Mouse (Mus musculus) adrenal gland, postnatal 14 days (tissue): ENCODE data around the gene Lzic. TPM values are rescaled to one million over a fixed set of nuclear protein-coding genes. Genes with fewer than 3 reads are reported as not detected.
"Not testable (repeated sequence)": the region's sequence is repeated elsewhere in the genome, so short reads cannot be mapped to it uniquely, and the experiment has no call there.

ENCODE experiments used
- DNase-seq: peaks from one replicate; pipeline ENCODE4 v3.0.0; 2021; ENCODE audit warnings: mixed read lengths
- long read RNA-seq, 2 experiments: library from polyadenylated mRNA; stranded (forward); transcript quantifications; one replicate each; pipeline ENCODE4 v2.0.0; 2021
- total RNA-seq: library from RNA; stranded (reverse); gene quantifications from 2 replicates; pipeline ENCODE4 v1.2.3, GENCODE M21; 2021

Gene Lzic
- total RNA-seq: 32.5 and 35.6 TPM in 2 replicates
- long read RNA-seq, experiment 1, transcript Lzic-201 (7 exons, 1,817 nt): major isoform, 18 of 35 reads
- long read RNA-seq, experiment 1, partial matches to known transcripts: 8 of 35 reads
- long read RNA-seq, experiment 1, other reads (novel, unspliced or antisense): 8 of 35 reads
- long read RNA-seq, experiment 2, transcript Lzic-201 (7 exons, 1,817 nt): major isoform, 11 of 16 reads
- long read RNA-seq, experiment 2, partial matches to known transcripts: 0 of 16 reads
- long read RNA-seq, experiment 2, other reads (novel, unspliced or antisense): 5 of 16 reads

DNA sequence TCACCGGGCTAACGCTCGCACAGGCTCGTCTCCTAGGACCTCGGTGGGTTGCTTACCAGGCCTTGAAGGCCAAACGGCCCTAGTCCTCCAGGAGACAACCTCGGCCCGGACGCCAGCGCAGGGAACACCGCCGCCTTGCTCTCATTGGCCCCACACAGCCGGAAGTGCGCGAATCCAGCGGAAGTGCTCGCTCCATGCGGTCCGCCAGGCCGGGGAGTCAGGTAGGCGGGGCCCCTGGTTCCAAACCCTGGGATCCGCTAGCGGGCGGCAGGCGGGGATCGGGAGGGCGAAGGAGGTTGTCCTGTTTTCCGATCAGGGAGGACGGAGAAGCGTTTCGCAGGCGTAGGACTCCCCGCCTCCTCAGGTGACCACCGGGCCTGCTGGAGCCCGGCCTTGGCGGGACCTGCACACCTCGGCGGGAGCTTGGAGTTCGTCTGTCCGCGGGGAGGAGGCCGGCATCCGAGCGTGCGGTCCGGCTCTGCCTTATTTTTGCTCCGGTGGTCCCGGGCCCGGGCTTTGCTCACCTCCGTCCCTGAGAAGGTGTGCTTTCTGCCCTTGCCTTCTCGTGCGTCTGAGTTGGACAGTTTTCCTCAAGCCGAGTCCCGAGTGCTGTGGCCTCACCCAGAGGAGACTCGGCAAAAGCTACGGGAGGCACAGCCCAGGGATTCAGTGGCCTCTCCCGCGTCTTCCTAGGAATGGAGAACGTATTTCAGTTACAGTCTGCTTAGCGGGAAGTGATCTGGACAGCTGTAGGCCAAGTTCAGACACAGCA is at the start of gene Lzic, which contains the start of gene Nmnat1:
Gene Lzic (plus strand): TSS at position 177 of the 772 bp plus-strand sequence.
Gene Nmnat1 (minus strand): TSS at position 150 of the 772 bp plus-strand sequence.
- peak; percentile 98 for DNase-seq

DNA sequence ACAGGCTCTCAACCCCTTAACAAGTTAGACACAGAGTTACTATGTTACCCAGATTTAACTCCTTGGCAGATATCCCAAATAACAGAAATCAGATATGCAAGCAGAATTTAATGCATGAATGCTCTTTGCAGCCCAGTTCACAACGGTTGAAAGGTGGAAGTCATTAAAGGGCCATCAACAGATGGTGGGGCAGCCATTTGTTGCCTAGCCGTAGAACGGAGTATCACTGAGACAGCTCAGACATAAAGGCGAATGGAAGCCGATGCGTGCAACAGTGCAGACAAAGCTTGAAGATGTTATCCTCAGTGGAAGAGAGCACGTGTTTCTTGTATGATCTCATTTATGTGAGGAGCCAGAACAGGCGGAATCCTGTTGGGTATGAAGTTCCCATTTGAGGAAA is 44.5 kb upstream of the Lzic start:
- no peak for DNase-seq

DNA sequence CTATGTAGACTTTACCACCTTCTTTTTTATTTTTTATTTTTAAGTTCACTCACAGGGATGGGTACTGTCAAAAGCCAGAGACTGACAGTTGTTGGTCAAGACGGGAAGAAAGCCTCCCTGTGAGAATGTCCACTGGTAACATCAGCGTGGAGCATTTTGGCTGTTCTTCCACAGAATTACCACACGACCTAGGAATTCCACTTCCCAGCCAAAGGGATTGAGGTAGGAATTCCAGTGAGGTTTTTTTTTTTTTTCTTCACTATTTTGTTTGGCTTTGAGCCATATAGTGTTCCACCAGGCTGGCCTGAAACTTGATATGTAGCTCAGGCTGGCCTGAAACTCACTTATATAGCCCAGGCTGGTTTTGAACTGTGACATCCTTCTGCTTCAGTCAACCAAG is 42.6 kb upstream of the Lzic start:
- no peak for DNase-seq

DNA sequence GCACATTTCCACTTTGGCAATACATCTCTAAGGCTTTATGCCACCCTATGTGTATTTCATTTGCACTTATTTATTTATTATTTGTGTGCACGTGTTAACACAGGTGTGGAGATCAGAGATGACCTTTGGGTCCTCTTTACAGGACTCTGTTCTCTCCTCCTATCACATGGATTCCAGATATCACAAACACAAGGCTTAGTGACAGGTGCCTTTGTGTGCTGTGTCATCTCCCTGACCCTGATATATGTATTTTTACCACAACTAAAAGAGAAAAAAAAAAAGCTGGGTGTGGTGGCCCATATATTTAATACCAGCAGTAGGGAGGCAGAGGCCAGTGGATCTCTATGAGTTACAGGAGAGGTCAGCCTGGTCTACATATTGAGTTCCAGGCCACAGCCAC is 40.6 kb upstream of the Lzic start:
- DNase-seq: no peak

DNA sequence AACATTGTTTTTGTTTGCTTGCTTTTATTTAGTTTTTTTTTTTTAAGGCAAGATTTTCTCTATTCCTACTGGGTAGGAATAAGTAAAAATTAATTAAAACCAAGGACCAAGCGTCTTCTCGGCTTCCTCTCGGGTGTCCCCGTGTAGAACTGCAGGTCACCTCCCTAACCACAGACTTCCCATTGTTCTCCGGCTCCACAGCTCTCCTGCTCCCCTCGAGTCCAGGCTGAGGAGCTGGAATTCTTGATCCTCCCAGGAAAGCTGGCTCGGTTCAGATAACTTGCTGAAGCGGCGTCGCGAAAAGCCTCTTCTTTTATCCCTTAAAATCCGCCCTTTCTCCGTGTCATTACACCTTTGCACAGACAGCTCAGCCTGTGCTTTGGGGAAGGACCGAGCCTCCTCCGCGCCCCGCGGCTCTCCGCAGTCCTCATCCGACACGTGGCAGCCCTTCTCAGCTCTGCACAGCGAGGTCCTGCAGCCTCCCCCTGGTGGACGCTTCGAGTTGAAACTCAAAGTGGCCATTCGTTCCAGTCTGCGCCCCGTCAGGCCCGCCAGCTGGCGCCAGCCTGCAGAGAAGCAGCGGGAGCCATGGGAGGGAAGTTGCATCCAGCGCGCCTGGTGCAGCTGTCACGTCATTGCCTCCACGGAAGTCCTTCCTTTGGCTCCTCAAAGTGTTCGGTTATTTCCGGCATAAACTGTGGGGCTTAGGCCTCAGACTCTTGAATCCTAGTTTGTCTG is 39.9 kb upstream of the Lzic start:
- peak; percentile 95 for DNase-seq

DNA sequence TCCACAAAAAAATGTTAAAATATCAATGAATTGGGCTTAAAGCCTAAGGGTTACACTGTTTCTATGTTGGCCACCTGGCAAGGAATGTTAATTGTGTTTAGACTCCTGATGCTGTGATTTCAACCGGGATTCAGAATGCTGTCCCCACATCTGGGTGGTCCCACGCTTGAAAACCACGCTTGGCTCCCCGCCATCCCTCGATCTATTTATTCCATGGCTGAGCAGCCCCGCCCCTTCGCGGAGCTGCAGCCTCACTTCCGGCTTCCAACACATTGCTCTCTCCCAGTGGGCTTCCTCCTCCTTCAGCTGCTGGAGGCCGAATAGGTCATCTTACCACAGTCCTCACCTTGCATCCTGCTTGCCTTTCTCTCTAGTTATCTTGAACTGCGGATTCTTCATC is 39.2 kb upstream of the Lzic start:
- DNase-seq: peak; percentile 54

DNA sequence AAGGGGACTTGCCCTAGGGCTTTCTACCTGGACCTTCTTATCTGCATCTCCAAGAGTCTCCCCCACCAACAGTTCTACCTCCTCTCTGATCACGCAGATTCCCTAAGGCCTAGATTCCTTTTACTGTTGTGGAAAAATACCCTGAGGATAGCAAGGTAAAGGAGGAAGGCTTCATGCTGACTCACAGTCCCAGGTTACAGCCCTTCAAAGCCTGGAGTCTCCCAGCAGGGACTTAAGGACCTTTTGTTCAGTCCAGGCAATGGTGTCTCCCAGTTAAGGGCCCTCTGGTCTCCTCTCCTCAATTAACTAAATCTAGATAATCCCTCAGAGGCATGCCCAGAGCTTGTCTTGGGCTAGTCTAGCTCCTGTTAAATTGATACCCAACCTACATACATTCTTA is 38.7 kb upstream of the Lzic start:
- DNase-seq: no peak

DNA sequence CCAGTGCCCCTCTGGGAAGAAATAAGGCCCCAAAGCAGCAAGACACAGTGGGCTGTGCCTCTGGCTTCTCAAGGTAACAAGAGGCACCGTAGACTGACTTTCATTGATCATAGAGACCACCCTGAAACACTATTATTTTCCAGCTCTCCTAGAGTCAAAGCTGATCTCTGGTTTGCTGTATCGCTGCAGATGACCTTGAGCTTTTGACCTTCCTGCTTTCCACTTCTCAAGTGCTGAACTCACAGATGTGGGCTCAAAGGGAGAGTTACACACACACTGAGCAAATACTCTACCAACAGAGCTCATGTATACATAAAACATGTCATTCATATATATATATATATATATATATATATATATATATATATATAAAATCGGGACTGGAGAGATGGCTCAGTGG is 34.4 kb upstream of the Lzic start:
- DNase-seq: peak; percentile 44

DNA sequence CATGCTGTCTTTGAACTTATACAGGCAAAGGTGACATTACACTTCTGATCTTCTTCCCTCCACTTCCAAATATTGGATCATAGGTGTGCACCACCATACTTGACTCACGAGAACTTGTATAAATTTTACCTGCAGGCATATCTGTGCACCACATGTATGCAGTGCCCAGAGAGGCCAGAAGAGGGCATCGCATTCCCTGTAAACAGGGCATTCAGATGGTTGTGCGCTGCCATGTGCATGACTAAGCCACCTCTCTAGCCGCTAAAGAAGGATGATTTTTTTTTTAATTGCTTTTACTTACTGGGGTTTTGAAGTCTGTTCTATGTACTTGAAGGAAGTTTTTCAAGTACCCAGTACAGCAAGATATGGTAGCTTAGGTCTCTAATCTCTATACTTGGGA is 31.4 kb upstream of the Lzic start:
- peak; percentile 79 for DNase-seq

DNA sequence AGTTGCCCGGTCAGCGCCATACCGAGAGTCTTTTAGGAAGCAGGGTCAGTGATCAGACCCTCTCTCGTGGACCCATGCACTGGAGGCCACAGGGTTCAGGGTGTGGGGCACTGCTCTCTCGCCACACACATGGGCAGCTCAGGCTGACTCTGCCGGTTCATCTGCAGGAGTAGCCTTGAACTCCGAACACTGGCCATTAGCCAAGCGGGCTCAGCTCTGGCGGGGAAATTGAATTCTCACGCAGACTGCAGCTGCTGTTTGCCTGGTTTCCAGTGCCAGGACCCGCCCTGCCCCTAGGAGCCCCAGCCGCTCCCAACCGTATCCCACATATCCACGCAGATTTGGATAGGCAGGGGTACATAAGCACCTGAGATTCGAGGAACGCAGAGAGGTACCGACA is 30.8 kb upstream of the Lzic start:
- DNase-seq: peak; percentile 63

DNA sequence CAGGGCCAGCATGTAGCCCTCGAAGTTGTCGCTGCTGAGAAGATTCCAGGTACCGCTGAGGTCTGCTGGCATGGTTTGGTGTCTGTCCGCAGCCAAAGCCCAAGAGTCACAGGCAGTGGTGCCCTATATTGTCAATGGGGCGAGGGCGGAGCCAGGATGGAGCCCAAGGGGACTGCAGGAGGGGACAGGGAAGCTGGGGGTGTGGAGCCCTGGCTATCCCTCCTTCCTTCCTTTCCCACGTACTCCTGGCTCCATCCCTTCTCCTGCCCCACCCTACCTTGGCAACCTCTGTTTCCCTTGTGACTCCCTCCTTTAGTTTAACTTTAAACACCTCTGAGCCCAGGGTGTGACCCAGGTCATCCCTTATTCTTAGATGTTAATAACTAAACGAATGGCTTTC is 30.1 kb upstream of the Lzic start, which contains the start of gene Rbp7:
Gene Rbp7 (minus strand): TSS at position 100 of the 400 bp plus-strand sequence.
- no peak for DNase-seq

DNA sequence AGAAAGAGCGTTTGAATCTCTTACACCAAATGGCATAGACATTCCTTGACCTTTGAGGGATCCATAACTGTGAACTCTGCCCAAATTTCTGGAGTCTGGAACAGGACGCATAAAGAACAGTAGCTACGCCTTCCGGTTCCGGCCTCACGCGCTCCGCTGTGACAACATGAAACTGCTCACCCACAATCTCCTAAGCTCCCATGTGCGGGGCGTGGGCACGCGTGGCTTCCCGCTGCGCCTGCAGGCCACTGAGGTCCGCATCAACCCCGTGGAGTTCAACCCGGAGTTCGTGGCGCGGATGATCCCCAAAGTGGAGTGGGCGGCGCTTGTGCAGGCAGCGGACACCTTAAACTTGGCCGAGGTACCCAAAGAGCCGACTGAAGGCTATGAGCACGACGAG is 27.9 kb upstream of the Lzic start:
- DNase-seq: not testable (repeated sequence)

DNA sequence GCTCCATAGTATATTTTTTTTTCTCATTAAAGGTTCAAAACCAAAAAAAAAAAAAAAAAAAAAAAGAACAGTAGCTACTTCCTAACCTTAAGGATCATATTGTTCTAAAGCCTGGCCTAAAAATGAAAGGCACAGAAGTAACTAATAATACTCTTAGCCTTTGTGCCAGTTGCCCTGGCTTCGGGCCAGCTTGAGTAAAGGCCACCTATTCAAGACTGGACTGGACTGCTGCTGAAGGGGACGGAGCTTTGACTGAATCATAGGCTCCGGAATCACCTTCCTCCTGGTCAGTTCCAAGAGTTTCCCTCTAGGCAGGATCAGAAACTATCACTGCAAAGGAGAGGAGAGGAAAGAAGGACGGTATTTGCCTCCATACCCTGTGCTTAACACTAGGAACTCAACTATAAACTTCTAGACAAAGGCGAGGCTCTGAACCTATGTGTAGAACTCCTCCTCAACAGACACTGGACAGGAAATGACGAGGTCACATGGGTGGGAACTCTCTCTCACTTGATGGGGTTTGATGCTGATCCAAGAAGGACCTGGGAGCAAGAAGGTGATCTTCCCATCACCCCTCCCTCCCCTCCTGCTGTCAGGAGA is 27.1 kb upstream of the Lzic start:
- peak; percentile 82 for DNase-seq

DNA sequence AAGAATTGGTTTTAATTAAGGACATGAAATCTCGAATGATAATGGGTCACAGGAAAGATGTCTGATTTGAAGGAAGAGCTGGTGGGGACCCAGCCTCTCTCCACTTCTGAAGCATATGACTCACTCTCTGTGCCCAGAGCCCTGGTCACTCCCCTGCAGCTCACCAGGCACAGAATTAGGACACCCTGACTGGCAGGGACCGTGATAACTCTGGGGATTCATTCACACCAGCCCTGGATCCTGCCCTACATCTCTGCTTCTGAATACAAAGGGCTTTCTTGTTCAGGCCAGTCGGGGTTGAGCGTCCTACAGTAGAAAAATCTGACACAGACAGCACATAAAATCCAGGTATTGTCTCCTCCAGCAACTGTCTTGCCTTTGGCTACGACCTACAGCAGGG is 26.5 kb upstream of the Lzic start:
- DNase-seq: peak; percentile 47

DNA sequence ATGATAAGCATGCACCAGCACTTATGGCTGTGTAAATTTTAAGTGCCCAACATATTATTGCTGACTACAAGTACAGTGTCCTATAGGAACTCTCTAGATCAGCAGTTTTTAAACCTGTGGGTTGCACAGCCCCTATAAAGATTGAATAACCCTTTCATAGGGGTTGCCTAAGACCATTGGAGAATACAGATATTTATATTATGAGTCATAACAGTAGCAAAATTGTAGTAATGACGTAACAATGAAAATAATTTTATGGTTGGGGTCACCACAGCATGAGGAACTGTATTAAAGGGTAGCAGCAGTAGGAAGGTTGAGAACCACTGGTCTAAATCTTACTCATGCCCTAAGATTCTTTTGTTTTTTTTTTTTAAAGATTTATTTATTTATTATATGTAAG is 25.6 kb upstream of the Lzic start:
- no peak for DNase-seq

DNA sequence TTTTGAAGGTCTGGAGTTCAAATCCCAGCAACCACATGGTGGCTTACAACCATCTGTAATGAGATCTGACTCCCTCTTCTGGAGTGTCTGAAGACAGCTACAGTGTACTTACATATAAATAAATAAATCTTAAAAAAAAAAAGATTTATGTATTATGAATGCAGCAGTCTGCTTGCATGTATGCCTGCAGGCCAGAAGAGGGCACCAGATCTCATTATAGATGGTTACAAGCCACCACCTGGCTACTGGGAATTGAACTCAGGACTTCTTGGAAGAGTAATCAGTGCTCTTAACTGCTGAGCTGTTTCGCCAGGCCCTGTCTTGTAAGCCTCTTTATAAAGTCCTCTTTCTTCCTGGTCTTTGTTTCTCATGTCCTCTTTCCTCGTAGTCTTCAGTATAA is 24.6 kb upstream of the Lzic start:
- not testable (repeated sequence) for DNase-seq

DNA sequence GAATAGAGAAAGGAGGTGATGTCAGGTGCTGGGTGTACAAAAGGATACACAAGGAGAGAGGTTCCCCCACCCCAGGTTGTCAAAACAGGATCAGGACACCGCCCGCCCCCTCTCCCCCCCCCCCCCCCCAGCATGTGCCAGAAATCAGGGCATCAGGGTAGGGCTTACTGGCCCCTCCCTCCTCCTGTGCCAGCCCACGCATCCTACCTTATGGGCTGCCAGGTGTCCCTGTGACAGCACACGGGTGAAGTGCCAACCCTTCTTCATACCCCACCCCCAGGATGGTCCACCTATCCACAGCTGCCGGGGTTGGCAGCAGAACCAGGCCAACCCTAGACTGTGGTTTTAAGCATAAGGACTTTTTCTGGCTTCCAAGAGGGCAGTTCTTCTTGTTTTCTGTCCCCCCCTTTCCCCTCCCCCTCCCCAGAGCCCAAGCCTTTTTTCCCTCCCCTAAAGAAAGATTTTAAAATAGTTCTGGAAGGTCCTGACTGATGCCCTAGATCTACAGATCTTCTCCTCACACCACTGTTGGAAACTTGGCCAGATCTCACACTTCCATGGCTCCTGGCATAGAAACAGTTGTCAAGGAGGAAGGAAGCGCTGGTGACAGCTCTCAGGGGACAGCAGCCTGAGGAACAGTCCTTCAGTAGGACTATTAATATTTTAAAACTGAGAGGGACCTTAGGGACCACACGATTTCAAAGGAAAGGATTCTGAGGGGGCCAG is 23.3 kb upstream of the Lzic start:
- no peak for DNase-seq

DNA sequence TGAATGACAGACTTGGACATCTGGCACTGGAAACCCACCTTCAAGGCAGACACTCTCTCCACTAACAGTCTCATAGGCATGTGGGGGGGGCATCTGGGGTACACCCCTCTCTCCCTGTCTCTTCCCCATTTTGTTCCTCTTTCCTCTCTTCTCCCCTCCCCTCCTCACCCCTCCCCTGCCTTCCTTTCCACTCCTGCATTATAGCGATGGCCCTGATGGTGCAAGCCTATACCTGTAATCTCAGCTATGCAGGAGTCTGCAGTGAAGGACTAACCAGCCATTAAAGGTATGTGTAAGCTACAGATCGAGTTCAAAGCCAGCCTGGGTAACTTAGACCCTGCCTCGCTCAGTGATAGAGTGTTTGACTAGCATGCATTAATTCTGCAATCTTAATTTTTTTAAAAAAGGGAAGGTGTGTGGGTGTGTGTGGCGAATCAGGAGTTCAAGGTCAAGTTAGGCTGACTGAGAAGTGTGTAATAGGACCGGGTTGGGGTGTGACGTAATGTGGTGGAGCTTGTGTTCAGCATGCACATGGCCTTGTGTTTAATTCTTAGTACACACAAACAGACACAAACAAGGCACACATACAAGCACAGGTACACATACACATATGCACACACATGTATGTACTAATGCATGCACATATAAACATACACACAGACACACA is 22.6 kb upstream of the Lzic start:
- DNase-seq: no peak

DNA sequence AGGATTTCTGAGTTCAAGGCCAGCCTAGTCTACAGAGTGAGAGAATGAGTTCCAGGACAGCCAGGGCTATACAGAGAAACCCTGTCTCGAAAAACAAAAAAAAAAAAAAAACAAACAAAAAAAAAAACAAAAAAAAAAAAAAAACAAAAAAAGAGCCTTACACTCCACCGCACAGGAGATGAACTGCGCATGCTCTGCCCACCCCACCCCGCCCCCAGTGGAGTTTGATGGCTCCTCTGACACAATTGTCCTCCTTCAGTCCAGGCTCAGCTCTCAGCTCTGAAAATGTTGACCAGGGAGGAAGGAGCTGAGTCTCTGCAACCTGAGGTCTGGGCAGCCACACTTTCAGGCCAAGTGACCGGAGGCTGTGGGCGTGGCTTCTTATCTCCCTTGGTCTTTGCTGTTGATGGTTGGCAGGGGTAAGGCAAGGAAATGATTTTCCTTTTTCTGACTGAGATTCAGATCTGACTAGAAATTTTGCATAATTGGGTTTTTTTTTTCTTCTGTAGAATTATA is 21.5 kb upstream of the Lzic start:
- no peak for DNase-seq

DNA sequence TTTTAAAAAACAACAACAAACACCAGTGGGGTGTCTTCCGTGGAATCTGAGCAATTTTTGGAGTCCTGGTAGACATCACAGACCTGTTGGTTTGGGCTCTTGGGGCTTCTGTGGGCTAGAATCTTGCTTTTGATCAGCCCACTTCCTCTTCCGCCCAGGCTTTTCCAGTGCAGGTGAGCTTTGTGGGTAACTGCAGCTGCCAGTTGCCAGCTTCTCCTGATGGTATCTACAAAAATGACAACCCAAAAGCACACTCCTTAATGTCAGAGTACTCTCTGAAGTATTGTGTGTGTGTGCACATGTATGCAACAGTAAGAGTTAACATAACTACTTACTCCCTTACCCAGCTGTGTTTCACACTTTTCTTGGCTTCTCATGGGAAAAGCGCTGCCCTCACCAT is 15.5 kb upstream of the Lzic start:
- no peak for DNase-seq

DNA sequence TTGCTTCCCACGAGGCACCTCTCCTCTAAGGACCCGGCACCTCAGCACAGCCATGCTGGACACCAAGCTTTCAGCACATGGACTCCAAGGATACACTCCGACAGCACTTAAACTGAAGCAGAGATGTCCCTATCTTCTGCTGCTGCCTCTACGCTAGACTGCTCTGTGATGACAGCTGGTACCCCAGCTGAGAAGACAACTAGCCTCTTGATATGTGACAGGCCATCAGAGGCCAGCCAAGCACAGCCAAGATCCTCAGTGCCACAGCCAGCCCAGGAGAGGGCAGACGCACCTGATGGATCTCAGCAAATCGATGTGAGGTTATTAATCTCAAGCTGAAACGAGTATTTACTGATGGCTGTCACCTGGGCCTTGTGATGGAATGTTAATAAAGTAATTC is 9.9 kb upstream of the Lzic start:
- DNase-seq: no peak
